Mouse (Mus musculus) forebrain, embryonic 10.5 days (tissue): ENCODE measurements around the gene Ndfip2. TPM values are rescaled to one million over a fixed set of nuclear protein-coding genes. Genes with fewer than 3 reads are reported as not detected.

Source experiments
- DNase-seq: peaks from one replicate; pipeline ENCODE4 v3.0.0-alpha.2; 2017; ENCODE audit warnings: low spot score; ENCODE audit errors: extremely low spot score
- H3K27ac ChIP-seq: fragments of 300-500 bp; sonication (generic); 2 replicates; pipeline ENCODE4 v1.5.1; 2016; ENCODE audit warnings: mild to moderate bottlenecking
- H3K27me3 ChIP-seq: fragments of 300-500 bp; sonication (generic); 2 replicates; pipeline ENCODE4 v1.6.1; 2016; ENCODE audit warnings: mild to moderate bottlenecking; ENCODE audit not compliant: poor library complexity, severe bottlenecking
- H3K36me3 ChIP-seq: fragments of 300-500 bp; sonication (generic); replicated peaks from 2 replicates; pipeline ENCODE4 v1.6.1; 2016; ENCODE audit warnings: mild to moderate bottlenecking, moderate library complexity
- H3K4me1 ChIP-seq: fragments of 300-500 bp; sonication (generic); 2 replicates; pipeline ENCODE4 v1.6.1; 2016
- H3K4me3 ChIP-seq: fragments of 300-500 bp; sonication (generic); 2 replicates; pipeline ENCODE4 v1.5.1; 2016; ENCODE audit warnings: mild to moderate bottlenecking, moderate library complexity
- H3K9me3 ChIP-seq: fragments of 300-500 bp; sonication (generic); 2 replicates; pipeline ENCODE4 v1.6.1; 2016; ENCODE audit warnings: mild to moderate bottlenecking, moderate library complexity
- WGBS: fragments of 180-500 bp; shearing (Covaris S2); methylation state at CpG from one replicate; pipeline ENCODE4 v1.1.7; 2016; 5-methylcytosine and 5-hydroxymethylcytosine counted together
- polyA plus RNA-seq: library from polyadenylated mRNA; unstranded; fragments of >200 nt; fragmentation: Nextera tagmentation; extraction: Ambion mirVana; gene quantifications from 2 replicates; pipeline ENCODE4 v1.2.1, GENCODE M21; 2016

Ndfip2 gene
- polyA plus RNA-seq, 1 experiment from 2014 or later, result 39.0 TPM

DNA sequence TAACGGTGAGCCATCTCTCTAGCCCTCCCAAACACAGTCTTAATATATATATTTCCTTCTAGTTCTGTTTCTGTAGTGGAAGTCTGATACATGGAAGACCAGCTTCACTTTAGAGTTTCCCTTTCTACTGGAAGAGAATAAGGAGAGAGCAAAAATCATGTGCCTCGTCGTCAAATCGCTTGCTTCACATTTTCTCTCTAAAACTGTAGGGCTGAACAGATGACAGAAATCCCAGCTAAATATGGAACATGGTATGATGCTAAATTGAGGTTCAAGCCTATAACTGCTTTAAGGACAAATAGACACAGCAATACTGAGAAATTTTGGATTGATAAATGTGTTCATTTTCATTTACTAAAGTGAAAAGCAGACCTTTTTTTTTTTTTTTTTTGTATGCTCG lies 4.0 kb upstream of the Ndfip2 start:
- Histone ChIP-seq H3K27me3 (no peaks in the 10 kb centered on the region), H3K27ac (no peak overlapping the region), H3K4me3 (no peak overlapping the region), H3K36me3 (no peaks in the 10 kb centered on the region), H3K9me3 (no peaks in the 10 kb centered on the region), H3K4me1 (peaks cover 14% of the 10 kb centered on the region)
- DNase-seq, result no peak
- 92% methylated on average over 5 of the region's 5 CpGs for WGBS

DNA sequence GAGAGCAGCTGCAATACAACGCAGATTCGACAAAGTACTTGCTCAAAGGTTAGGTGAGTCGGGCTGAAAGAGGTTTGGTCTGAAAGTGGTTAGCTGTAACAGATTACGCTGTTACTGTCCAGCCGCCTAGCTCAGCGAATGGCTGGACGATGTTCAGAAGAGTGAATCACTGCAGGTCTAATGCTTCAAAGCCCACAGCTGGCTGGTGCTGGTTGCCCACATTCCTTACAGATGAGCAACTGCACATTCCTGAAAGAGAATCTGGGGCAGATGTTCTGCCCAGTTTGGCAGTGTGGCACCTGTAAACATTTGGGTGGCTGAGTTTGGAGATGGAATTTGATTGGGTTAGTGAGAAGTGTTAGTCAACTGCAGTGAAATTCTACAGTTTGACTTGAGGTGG lies 2.8 kb upstream of the Ndfip2 start:
- no peak for DNase-seq
- Histone ChIP-seq H3K4me3 (no peak overlapping the region), H3K9me3 (no peaks in the 10 kb centered on the region), H3K36me3 (no peaks in the 10 kb centered on the region), H3K4me1 (peaks cover 21% of the 10 kb centered on the region), H3K27me3 (no peaks in the 10 kb centered on the region), H3K27ac (no peak overlapping the region)
- WGBS, result 87% methylated on average over 7 of the region's 7 CpGs

DNA sequence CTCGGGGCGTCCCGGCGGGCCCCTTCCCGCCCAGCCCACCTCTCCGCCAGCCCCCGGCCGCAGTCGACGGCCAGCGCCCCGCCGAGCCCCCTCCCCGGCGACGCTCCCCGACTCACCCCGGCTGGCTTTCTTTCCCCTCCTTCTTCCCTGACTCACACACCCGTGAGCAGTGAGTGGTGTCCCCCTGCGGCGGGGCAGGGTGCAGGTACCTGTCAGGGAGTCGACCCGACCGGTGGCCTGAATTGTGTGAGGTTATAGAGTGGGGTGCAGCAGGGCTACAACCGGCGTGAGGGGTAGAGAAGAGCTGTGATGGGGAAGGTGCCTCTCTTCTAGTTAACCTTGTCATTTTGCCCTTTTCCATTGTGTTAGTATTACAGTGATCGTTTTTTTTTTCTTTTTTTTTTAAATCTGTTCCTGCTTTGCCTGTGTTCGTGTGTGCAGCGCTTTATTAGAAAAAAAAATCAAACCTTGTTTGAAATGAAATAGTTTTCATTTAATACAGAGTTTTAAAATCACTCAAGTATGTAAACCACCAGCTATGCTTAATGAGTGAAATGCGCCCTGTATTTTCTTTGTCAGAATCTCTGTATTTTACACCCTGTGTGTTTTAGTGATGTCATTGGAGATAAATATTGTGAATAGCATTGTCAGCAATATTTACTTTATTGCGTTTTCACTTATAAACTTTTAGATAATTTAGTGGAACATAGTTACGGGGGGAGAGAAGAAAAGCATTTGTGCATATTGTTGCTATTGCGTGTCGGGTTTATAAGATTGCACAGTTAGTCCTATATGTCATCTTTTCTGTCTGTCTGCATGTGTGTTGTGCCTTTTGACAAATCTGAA lies 885 bp downstream of the Ndfip2 start:
- Histone ChIP-seq H3K36me3 (no peaks in the 10 kb centered on the region), H3K4me1 (peaks cover 24% of the 10 kb centered on the region), H3K27ac (peak overlapping the region; percentile 95), H3K9me3 (no peaks in the 10 kb centered on the region), H3K4me3 (peak overlapping the region; percentile 77), H3K27me3 (no peaks in the 10 kb centered on the region)
- WGBS, result 14% methylated on average over 26 of the region's 34 CpGs
- DNase-seq, result peak; percentile 58

DNA sequence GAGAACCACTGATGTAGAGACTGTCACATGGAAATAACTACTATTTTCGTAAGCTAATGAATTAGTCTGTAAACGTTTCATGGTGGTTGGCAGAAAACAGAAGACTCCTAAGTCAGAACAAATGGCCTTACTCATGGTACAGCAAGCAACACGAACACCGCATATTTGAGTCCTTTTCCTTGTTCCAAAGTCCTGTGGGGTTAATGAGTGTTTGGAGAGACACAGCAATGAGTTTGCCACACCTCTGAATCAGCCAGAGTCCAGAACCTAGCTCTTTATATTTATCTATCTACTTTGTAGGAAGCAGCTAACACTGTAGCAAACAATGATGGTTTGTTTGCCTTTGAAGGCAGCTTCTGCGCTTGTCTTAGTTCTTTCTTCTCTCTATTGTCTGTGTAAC lies 4.5 kb downstream of the Ndfip2 start:
- peaks cover 24% of the 10 kb centered on the region for H3K4me1 ChIP-seq
- H3K9me3 ChIP-seq, result no peaks in the 10 kb centered on the region
- H3K27ac ChIP-seq, result no peak overlapping the region
- no peaks in the 10 kb centered on the region for H3K36me3 ChIP-seq
- WGBS, result 72% methylated on average over 5 of the region's 5 CpGs
- DNase-seq, result no peak
- H3K4me3 ChIP-seq, result no peak overlapping the region
- no peaks in the 10 kb centered on the region for H3K27me3 ChIP-seq

DNA sequence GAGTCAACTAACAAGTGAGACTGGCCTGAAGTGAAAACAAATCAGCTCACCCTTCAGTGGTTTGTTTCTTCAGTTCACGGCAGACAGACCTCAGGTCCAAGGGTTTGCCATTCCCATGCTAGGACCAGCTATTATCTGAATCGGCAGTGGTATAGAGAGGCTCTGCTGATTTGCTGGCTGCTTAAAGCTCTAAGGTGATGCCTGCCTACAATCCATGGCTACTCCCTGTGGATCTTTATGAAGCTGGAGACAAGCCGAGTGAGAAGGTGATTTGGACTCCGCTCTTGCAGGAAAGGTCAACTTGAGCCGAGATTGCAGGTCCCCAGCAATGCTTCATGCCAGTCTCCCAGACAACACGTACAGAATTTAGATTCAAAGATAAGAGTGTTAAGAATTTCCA lies 8.7 kb downstream of the Ndfip2 start:
- no peak for DNase-seq
- no peaks in the 10 kb centered on the region for H3K27me3 ChIP-seq
- no peak overlapping the region for H3K27ac ChIP-seq
- H3K4me1 ChIP-seq, result peaks cover 9% of the 10 kb centered on the region
- no peaks in the 10 kb centered on the region for H3K9me3 ChIP-seq
- 0 out of 2 replicates have a peak, but pooled peaks cover 2% of the 10 kb centered on the region for H3K36me3 ChIP-seq
- no peak overlapping the region for H3K4me3 ChIP-seq
- 86% methylated on average over 6 of the region's 6 CpGs for WGBS

DNA sequence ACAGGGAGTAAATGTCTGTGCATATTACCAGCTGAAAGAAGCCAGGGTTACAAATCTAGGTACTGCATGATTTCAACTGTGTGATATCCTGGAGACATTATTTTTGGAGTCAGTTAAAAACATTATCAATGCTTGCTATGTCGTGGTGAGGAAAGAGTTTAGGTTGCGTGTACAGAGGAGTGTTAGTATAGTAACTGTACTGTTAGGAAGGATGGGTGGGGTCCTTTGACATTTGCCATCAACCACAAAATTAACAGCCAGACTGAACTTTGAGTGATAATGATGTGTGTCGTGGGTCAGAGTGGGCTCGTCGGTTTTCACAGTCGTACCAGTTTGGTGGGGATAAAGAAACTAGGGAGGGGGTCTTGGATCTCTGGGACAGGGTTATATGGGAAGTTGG lies 13.7 kb downstream of the Ndfip2 start:
- Histone ChIP-seq H3K36me3 (0 out of 2 replicates have a peak, but pooled peaks cover 2% of the 10 kb centered on the region), H3K27ac (no peak overlapping the region), H3K9me3 (no peaks in the 10 kb centered on the region), H3K4me1 (peaks cover 16% of the 10 kb centered on the region), H3K27me3 (no peaks in the 10 kb centered on the region), H3K4me3 (no peak overlapping the region)
- DNase-seq, result no peak
- 95% methylated on average over 6 of the region's 6 CpGs for WGBS

DNA sequence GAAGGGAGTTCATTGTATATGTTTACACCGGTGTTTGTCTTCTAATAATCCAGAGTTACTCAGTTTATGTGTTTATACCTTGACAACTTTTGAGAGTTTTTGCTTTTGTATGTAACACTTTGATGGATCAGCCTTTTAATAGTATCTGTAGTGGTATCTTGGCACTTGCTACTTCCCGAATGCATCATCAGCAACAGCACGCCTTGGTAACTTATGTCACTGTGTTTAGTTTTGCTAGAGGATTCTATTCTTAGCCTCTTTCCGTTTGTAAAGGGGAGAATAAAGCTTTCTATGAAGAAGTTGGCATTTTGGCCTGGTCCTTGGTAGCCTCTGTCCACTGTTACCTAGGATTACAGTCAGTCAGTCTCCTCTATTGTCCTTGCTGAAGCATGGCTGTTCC lies 14.2 kb downstream of the Ndfip2 start:
- 91% methylated on average over 4 of the region's 4 CpGs for WGBS
- no peak overlapping the region for H3K27ac ChIP-seq
- no peaks in the 10 kb centered on the region for H3K27me3 ChIP-seq
- peaks cover 19% of the 10 kb centered on the region for H3K4me1 ChIP-seq
- no peak for DNase-seq
- H3K9me3 ChIP-seq, result no peaks in the 10 kb centered on the region
- 0 out of 2 replicates have a peak, but pooled peaks cover 2% of the 10 kb centered on the region for H3K36me3 ChIP-seq
- H3K4me3 ChIP-seq, result no peak overlapping the region

DNA sequence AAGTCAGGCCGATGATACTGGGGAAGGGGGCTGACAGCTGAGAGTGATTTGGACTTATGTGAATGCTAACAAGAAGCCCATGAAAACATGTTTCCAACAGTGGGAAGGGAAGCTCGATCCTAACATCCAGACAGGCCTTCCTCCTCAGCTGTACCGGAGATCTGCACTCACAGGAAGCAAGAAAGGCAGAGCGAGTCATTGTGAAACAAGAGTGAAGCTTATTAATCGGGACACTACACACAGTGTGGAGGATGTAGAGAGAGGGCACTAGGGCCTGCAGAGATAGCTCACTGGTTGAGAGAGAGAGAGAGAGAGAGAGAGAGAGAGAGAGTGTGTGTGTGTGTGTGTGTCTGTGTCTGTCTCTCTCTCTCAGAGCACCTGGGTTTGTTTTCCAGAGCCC lies 16.8 kb downstream of the Ndfip2 start:
- H3K27ac ChIP-seq, result no peak overlapping the region
- no peaks in the 10 kb centered on the region for H3K36me3 ChIP-seq
- no peaks in the 10 kb centered on the region for H3K27me3 ChIP-seq
- no peaks in the 10 kb centered on the region for H3K9me3 ChIP-seq
- DNase-seq, result no peak
- no peak overlapping the region for H3K4me3 ChIP-seq
- 76% methylated on average over 5 of the region's 5 CpGs for WGBS
- peaks cover 19% of the 10 kb centered on the region for H3K4me1 ChIP-seq

DNA sequence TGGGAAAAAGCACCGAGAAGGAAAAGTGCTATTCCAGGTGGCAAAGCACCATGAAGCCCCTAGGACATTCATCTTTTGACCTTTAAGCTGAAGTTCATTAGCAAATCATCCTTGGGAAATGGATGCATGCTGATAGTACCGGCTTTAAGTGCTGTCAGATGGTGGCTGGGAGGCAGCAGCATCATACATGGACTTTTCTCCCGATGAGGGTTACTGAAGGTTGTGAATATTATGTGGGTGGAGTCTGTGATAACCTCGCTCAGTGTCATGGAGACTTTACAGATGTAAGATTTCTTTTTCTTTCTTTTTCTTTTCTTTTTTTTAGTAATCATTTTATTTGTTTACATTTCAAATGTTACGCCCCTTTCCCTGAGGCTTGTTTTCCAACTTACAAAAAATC lies 18.9 kb downstream of the Ndfip2 start:
- Histone ChIP-seq H3K4me3 (no peak overlapping the region), H3K27me3 (no peaks in the 10 kb centered on the region), H3K4me1 (peaks cover 19% of the 10 kb centered on the region), H3K27ac (no peak overlapping the region), H3K9me3 (no peaks in the 10 kb centered on the region), H3K36me3 (no peaks in the 10 kb centered on the region)
- no peak for DNase-seq
- 70% methylated on average over 5 of the region's 5 CpGs for WGBS

DNA sequence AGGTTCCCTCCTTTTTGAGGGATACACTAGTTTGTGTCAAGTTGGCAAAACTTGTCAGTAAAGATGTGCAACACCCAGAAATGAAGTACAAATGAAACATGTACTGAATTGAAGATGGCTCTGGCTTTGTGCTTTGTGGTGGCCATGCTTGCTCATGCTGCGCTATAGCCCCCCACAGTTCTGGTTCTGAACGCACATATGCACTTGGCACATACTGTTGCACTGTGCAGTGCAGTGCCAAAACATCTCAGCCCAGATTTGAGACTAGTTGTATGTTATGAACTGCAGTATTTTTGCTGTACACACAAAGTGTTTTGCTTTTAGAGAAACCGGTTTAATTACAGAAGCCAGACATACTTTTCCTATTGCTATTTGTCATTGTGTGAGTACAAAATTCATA lies 25.7 kb downstream of the Ndfip2 start:
- no peak for DNase-seq
- H3K4me3 ChIP-seq, result no peak overlapping the region
- peaks cover 8% of the 10 kb centered on the region for H3K36me3 ChIP-seq
- H3K9me3 ChIP-seq, result no peaks in the 10 kb centered on the region
- H3K4me1 ChIP-seq, result no peaks in the 10 kb centered on the region
- H3K27ac ChIP-seq, result no peak overlapping the region
- H3K27me3 ChIP-seq, result no peaks in the 10 kb centered on the region
- 95% methylated on average over 3 of the region's 3 CpGs for WGBS

DNA sequence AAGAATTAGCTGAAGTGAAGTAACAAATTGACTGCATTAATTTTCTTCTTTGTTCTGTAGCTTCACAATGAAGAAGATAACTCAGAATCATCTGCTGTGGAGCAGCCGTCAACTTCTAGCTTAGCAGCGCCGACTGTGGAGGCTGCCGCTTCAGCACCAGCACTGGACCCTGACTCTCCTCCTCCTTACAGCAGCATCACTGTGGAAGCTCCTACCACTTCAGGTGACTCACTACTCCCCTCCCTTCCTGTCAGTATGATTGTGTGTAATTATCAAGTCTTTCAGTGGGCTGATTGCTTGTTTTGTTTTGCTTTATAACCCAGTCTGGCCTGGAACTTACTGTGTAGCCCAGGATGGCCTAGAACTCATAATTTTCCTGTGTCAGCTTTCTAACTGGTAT lies 29.2 kb downstream of the Ndfip2 start:
- H3K4me3 ChIP-seq, result no peak overlapping the region
- DNase-seq, result no peak
- H3K9me3 ChIP-seq, result no peaks in the 10 kb centered on the region
- H3K27ac ChIP-seq, result no peak overlapping the region
- H3K36me3 ChIP-seq, result peaks cover 23% of the 10 kb centered on the region
- 93% methylated on average over 4 of the region's 4 CpGs for WGBS
- no peaks in the 10 kb centered on the region for H3K4me1 ChIP-seq
- no peaks in the 10 kb centered on the region for H3K27me3 ChIP-seq

DNA sequence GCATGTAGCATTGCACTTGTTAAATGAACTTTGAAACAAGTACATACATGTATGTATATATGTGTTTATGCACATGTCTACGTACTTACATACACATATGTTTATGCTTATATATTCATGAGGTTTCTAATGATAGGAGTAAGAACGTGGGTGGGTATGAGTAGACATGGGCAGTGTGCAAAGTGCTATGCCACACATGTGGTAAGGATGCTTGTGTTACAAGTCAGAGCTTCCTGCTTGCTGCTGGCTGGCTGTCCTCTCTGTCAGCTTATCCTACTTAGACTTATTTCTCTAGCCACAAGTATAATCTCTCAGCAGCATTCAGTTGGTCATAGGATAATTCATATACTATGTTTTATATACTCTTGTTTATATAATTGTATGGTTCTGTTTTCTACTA lies 29.6 kb downstream of the Ndfip2 start:
- WGBS, result 96% methylated on average over 2 of the region's 2 CpGs
- no peaks in the 10 kb centered on the region for H3K4me1 ChIP-seq
- DNase-seq, result no peak
- H3K4me3 ChIP-seq, result no peak overlapping the region
- no peak overlapping the region for H3K27ac ChIP-seq
- H3K9me3 ChIP-seq, result no peaks in the 10 kb centered on the region
- peaks cover 27% of the 10 kb centered on the region for H3K36me3 ChIP-seq
- H3K27me3 ChIP-seq, result no peaks in the 10 kb centered on the region

DNA sequence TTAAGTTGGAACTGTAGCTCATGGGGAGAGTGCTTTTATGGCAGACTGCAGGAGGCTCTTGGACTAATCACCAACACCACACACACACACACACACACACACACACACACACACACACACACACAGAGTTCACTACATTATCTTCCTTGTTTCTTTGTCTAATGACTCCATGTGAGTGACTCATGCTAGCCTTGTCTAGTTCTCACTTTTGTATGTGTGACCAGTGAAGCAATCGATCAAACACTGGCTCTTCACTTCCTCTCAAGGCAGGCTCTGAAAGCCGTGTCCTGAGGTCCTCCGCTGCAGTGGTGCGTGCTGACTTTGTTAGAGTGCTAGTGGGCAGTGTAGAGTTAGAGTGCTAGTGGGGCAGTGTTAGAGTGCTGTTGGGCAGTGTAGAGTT lies 30.2 kb downstream of the Ndfip2 start:
- no peaks in the 10 kb centered on the region for H3K9me3 ChIP-seq
- H3K27ac ChIP-seq, result no peak overlapping the region
- DNase-seq, result no peak
- peaks cover 29% of the 10 kb centered on the region for H3K36me3 ChIP-seq
- H3K4me1 ChIP-seq, result no peaks in the 10 kb centered on the region
- no peaks in the 10 kb centered on the region for H3K27me3 ChIP-seq
- WGBS, result 96% methylated on average over 4 of the region's 4 CpGs
- H3K4me3 ChIP-seq, result no peak overlapping the region
